Mouse (Mus musculus) lung, adult 2 months (tissue): Measurements from ENCODE around the gene Aloxe3. TPM values are rescaled to one million over a fixed set of nuclear protein-coding genes. Genes with fewer than 3 reads are reported as not detected.

Experiments
- DNase-seq: peaks from one replicate; pipeline ENCODE4 v3.0.0; 2022
- H3K4me1 ChIP-seq: fragments of 200-500 bp; 2 replicates; pipeline ENCODE4 v1.6.1; 2011; ENCODE audit warnings: low read length; ENCODE audit not compliant: control insufficient read depth, insufficient read depth
- H3K4me3 ChIP-seq: fragments of 200-500 bp; replicated peaks from 2 replicates; pipeline ENCODE3; 2011; ENCODE audit warnings: low read depth, mild to moderate bottlenecking, control low read depth, low read length; ENCODE audit errors: extremely low read depth
- CTCF ChIP-seq: fragments of 200-500 bp; IDR thresholded peaks from 2 replicates; pipeline ENCODE4 v1.5.1; 2011; ENCODE audit warnings: mild to moderate bottlenecking, low read length, control low read depth; ENCODE audit not compliant: insufficient read depth
- POLR2A ChIP-seq: fragments of 200-500 bp; IDR thresholded peaks from 2 replicates; pipeline ENCODE4 v1.6.1; 2011; ENCODE audit warnings: low read depth, mild to moderate bottlenecking, control low read depth, low read length, borderline replicate concordance; ENCODE audit errors: extremely low read depth
- WGBS: fragments of 180-500 bp; shearing (Covaris S2); methylation state at CpG from one replicate; pipeline ENCODE4 v1.1.7; 2018; 5-methylcytosine and 5-hydroxymethylcytosine counted together
- polyA plus RNA-seq: library from polyadenylated mRNA; depleted of rRNA; stranded (reverse); fragments of >200 nt; gene quantifications from 2 replicates; pipeline ENCODE4 v1.2.3, GENCODE M21; 2012

Gene Aloxe3
- polyA plus RNA-seq, 1 experiment = 23.9 TPM

DNA sequence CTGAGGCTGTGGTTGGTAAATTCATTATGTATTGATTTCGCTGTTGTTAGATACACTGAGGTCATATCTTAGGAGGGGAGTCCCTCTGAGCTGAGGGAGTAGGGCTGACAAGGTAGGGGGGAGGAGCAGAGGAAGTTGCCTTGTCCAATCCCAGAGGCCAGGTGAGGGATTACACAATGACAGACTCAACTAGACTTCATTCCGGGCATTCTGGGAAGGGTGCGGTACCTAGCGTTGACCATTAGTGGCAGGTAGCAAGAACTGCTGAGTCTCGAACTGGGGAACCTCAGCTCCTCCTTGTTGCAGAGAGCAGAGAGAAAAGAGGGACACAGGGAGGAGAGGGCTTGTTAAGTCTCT is 7.8 kb downstream of the Aloxe3 start:
- Histone ChIP-seq H3K4me3 (peak overlapping the region; percentile 66), H3K4me1 (no peaks in the 10 kb centered on the region; the same call in 1 of the 2 replicates)
- 35% methylated on average over 5 of the region's 5 CpGs for WGBS
- TF ChIP-seq CTCF (no peak), POLR2A (no peak)
- no peak for DNase-seq

DNA sequence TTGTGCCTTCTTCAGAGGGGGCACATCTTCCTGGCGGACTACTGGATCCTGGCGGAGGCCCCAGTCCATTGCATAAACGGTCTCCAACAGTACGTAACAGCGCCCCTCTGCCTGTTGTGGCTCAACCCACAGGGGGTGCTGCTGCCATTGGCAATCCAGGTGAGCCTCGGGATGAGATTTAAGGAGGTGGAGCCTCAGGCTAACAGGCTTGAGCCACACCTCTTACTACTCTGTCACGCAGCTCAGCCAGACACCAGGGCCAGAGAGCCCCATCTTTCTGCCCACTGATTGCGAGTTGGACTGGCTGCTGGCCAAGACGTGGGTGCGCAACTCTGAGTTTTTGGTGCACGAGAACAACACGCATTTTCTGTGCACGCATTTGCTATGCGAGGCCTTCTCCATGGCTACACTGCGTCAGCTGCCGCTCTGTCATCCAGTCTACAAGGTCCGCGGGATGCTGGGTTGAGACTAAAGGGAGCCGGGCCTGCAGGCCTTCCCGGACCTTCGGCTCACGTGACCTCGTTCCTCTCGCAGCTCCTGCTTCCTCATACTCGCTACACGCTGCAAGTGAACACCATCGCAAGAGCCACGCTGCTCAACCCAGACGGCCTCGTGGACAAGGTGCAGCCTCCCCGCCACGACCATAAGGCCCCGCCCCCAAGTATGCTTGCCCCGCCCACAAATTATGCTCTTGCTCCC is 8.4 kb downstream of the Aloxe3 start:
- TF ChIP-seq CTCF (peak; percentile 10; the same call in 1 of the 2 replicates), POLR2A (no peak; the same call in 1 of the 2 replicates)
- Histone ChIP-seq H3K4me3 (peak overlapping the region; percentile 66), H3K4me1 (no peaks in the 10 kb centered on the region; the same call in 1 of the 2 replicates)
- 3% methylated on average over 34 of the region's 34 CpGs for WGBS
- peak; percentile 61 for DNase-seq

DNA sequence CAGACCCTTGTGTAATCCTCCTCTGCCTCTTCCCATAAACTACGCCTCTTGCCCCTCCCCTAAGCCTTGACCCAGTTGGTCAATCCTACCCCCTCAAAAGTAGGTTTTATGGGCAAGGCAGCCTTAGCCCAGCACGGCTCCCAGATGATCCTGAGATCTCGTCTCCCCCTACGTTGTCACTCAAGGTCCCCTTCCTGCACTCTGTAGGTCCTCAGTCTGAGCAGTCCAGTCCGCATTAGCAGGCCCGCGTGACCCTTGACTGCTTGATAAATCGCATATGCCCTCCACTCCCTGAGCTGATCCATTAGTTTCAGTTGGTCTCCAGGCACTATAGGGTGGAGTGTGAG is 8.9 kb downstream of the Aloxe3 start:
- peak overlapping the region; percentile 66 for H3K4me3 ChIP-seq
- DNase-seq = no peak
- TF ChIP-seq CTCF = no peak
- 0 out of 2 replicates have a peak, but pooled peaks have one; percentile 18 for TF ChIP-seq POLR2A
- WGBS = 43% methylated on average over 8 of the region's 8 CpGs
- no peaks in the 10 kb centered on the region; the same call in 1 of the 2 replicates for H3K4me1 ChIP-seq

DNA sequence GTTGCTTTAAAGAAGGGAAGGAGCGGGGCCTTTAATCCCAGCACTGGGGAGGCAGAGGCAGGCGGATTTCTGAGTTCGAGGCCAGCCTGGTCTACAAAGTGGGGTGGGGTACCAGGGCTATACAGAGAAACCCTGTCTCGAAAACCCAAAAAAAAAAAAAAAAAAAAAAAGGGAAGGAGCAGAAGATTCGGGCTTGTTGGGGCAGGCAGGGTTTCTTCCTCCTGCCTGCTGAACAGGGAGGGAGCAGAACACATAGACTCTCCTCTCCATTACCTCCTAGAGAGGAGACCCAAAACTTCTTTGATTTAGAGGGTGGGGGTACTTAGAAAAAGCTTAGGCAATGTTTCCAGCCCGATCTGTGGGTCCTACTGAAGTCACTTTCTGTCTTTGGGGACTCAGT is 9.7 kb downstream of the Aloxe3 start:
- no peak for DNase-seq
- TF ChIP-seq POLR2A (no peak), CTCF (no peak)
- 85% methylated on average over 6 of the region's 6 CpGs for WGBS
- Histone ChIP-seq H3K4me1 (no peaks in the 10 kb centered on the region; the same call in 1 of the 2 replicates), H3K4me3 (no peak overlapping the region)

DNA sequence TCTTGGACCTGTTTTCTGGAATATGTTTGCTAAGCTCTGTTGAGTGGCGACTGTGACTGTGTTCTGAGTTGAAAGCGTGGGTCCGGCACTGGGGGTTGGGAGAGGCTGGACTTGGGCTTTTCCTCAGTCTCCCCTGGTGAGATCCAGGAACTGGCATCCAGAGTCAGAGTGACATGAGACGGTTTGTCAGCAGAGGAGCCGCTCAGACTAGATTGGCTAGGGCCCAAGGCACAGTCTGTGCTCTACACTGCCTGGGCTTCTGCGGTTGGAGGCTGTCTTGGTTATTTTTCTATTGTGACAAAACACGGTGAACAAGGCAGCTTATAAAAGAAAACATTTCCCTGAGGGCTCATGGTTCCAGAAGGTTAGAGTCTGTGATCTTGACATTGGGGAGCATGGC is 21.9 kb downstream of the Aloxe3 start:
- TF ChIP-seq POLR2A = no peak
- no peak for TF ChIP-seq CTCF
- H3K4me3 ChIP-seq = no peak overlapping the region
- H3K4me1 ChIP-seq = 0 out of 2 replicates have a peak, but pooled peaks cover 3% of the 10 kb centered on the region
- no peak for DNase-seq
- 61% methylated on average over 7 of the region's 7 CpGs for WGBS

DNA sequence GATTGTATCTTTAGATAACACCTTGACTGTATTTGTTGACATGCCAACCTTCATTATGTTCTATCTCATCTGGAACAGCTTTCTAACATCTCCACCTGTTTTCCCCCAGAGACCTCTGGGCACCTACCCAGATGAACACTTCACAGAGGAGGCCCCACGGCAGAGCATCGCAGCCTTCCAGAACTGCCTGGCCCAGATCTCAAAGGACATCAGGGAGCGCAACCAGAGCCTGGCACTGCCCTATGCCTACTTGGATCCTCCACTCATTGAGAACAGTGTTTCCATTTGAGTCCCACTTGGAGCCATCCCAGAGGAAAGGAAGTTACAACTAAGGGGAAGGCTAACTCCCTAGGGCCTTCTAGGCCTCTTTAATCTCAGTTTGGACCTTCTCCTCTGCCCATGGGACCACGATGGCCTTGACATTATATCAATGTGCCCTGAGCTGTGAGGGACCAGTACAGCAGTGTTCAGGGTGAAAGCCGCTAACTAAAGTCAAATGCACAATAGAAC is 22.8 kb downstream of the Aloxe3 start:
- Histone ChIP-seq H3K4me3 (no peak overlapping the region), H3K4me1 (0 out of 2 replicates have a peak, but pooled peaks cover 3% of the 10 kb centered on the region)
- TF ChIP-seq CTCF = no peak
- no peak for TF ChIP-seq POLR2A
- 83% methylated on average over 5 of the region's 5 CpGs for WGBS
- DNase-seq = no peak

DNA sequence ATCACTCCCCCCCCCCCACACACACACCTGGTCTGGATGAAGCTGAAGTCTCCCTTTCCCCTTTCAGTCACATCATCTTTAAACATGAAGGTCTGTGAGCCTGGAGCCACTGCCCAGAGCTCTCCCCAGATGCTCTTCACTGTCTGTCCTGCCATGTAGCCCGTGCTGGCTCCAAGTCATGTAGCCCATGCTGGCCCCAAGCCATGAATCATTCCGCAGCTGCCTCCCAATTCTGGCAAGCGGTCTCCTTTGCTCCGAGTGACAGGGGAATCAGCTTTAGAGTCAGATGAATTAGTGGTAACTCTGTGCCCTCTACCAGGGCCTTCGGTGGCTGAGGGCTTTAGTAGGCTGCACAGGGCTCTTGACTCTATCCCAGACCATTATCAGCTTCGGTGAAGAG is 24.0 kb downstream of the Aloxe3 start:
- WGBS = 63% methylated on average over 6 of the region's 6 CpGs

DNA sequence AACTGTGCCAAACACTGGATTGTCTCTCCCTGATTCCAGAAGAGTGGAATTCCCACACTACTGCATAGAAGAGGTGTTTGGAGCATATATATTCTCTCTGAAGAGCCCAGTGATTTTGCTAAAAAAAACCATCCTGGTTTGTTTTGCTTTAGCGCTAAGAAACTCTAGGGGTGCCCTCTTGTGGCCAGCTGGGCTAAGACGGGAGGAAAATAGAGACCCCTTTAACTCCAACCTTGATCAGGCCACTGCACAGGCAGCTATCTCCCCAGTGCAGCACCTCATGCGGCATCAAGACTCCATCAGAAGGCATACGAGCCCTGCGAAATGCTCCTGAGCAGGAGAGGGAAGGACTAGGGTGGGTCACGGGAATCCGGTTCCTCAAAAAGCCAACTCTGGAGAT is 24.7 kb downstream of the Aloxe3 start:
- no peak for TF ChIP-seq POLR2A
- peak; percentile 52 for TF ChIP-seq CTCF
- Histone ChIP-seq H3K4me1 (0 out of 2 replicates have a peak, but pooled peaks cover 3% of the 10 kb centered on the region), H3K4me3 (no peak overlapping the region)
- 5% methylated on average over 7 of the region's 7 CpGs for WGBS
- DNase-seq = peak; percentile 59

More for the DNA sequence above, 24.0 kb downstream of the Aloxe3 start:
- TF ChIP-seq POLR2A = no peak
- no peak for TF ChIP-seq CTCF
- Histone ChIP-seq H3K4me1 (0 out of 2 replicates have a peak, but pooled peaks cover 3% of the 10 kb centered on the region), H3K4me3 (no peak overlapping the region)
- no peak for DNase-seq

DNA sequence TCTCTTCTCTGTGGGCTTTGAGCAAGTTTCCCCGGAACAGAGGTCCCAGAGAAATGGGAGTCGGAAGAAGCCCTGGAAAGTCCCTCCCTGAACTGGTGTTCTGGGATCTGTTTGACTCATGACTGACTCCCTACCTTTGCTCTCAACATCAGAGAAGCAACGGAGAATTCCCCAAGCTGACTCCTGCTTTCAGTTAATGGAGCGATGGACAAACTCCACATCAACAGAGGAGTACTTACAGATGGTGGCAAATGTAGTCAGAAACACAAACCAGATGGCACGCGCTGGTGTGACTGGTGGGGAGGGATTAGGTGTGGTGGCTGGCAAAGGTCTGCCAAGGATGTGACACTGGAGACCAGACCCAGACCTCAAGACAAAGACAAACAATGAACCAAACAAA is 25.3 kb downstream of the Aloxe3 start:
- no peak overlapping the region for H3K4me3 ChIP-seq
- no peak for DNase-seq
- TF ChIP-seq CTCF = no peak
- TF ChIP-seq POLR2A = no peak
- WGBS = 48% methylated on average over 6 of the region's 6 CpGs
- 0 out of 2 replicates have a peak, but pooled peaks cover 3% of the 10 kb centered on the region for H3K4me1 ChIP-seq

DNA sequence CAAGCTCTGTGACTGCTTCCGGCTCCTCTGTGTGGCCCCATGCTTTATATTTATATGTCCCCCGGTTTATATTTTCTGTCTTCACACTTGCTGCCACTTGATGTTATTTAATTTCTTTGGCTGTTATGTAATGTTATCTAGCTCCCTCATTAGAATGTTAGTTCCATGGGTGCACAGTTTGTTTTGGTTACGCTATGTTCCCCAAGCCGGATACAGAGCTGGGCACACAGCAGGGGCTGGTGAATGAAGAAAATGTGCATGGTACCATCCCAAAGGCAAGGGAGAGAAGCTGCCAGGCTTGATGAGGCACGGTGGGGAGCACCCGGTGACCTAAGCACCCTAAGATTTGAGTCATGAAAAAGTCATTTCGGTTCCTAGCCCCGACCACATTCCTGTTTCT is 28.1 kb downstream of the Aloxe3 start:
- WGBS = 65% methylated on average over 8 of the region's 8 CpGs
- H3K4me3 ChIP-seq = no peak overlapping the region
- TF ChIP-seq POLR2A = no peak
- TF ChIP-seq CTCF = no peak
- DNase-seq = no peak
- 0 out of 2 replicates have a peak, but pooled peaks cover 3% of the 10 kb centered on the region for H3K4me1 ChIP-seq
